Mouse (Mus musculus) urinary bladder, postnatal 10 days (tissue): ENCODE data around the gene Cfi.

Experiments used
- DNase-seq: peaks from one replicate; pipeline ENCODE4 v3.0.0; 2022; ENCODE audit warnings: low spot score

Gene Cfi

GRCm38 (mm10) chr3:129878405-129879021 is 42.8 kb downstream of the Cfi start, which contains the start of gene Pla2g12a:
TSS of gene Pla2g12a (plus strand) at chr3:129878606.
- DNase-seq, result peak; percentile 59

- no peak for DNase-seq
These were observed 43.6 kb downstream of the Cfi start for GRCm38 (mm10) chr3:129879131-129879757.

DNA sequence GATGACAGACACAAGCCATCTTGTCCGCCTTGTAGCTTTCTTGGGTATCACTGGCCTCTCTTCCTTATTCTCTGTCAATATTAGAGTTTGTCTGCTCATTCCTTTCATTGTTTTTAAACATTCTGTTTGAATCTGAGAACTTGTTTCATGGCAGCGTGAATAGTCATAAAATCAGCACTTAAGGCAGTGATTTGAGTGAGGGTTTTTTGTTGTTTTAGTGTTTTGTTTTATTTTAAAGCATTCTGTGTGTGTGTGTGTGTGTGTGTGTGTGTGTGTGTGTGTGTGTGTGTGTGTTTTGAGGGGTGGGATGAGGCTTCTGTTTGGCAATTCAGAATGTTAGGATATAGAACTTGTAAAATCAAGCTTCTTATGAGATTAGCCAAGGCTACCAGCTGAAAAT is 44.2 kb downstream of the Cfi start:
- DNase-seq, result no peak

- no peak for DNase-seq
These were observed 45.4 kb downstream of the Cfi start for GRCm38 (mm10) chr3:129880925-129881593.

- DNase-seq, result no peak
These were observed 49.9 kb downstream of the Cfi start for GRCm38 (mm10) chr3:129885577-129885976.

DNA sequence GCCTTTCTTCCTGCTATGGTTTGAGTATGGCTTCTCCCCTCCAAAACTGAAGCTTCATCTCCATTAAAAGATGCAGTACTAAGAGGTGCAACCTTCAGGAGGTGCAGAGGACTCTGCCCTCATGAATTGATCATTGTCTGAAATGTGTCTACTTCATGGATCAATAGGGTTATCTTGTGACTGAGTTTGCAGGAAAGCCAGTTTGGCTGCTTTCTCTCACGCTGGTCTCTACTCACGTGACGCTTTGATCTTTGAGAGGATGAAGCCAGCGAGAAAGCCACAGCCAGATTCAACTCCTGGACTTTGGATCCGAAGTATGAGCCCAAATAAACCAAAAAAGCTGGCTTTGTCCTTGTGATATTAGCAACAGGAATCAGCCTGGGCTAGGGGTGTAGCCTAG is 50.7 kb downstream of the Cfi start:
- DNase-seq, result no peak

DNA sequence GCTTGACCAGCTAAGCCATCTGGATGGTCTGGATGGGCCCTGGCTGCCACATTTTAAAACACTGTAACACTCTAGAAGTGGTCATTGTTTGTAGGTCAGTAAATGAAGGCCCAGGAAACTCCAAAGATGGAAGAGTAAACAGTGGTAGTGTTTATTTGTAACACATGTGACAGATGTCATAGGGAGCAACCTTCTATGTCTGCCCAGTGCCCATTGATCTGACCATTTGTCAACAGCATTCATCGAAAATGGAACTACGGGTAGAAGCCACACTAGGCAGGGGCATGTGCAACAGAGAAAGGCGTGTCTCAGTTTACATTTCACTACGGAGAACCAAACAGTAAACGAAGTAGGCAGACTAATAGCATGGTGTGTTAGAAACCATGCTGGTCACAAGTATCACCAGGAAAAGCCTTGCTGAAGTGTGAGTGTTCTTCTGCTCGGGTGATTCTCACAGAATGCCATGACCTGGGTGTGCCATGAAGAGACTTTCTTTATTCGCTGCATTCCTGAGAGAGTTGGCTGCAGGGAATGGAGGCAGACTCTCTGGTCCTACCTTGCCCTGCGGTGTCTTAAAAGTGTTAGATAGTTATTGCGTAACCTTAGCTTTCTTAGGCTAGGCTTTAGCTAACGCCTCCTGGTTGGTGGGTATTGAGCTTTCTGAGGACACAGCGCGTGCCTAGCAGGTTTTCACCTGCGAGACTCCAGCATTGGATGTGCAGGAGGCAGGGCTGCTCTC is 52.3 kb downstream of the Cfi start:
- DNase-seq, result no peak

DNA sequence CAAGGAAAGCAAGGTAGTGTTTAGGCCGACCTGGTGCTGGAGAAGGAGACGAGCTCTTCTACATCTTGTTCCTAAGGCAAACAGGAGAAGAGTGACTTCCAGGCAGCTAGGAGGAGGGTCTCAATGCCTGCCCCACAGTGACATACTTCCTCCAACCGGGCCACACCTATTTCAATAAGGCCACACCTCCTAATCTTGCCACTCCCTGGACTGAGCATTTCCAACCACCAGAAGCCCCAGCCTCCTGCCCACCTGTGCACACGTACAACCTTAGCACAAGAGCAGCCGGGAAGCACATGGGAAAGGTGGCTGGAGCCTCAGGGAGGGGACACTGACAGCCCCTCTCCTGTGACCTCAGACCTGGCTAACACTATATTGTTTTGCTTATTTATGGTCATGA is 56.3 kb downstream of the Cfi start:
- DNase-seq, result no peak

DNA sequence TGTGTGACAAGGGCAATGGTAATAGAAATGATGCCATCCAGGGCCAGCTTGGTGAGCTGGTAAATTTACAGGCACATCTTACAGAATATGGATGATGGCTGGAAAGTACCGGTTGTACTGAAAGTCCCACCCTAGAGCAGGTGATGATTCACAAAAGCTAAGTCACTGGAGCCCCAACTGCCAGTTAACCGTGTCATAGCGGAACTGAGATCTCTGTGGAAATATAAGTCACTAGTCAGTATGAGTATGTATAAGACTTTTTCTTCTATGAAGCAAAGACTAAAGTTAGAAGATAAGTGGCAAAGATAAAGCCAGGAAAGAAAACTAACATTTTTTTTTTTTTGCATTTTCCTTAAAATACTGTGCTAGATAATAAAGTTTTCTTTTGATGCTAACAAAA is 57.5 kb downstream of the Cfi start:
- no peak for DNase-seq

DNA sequence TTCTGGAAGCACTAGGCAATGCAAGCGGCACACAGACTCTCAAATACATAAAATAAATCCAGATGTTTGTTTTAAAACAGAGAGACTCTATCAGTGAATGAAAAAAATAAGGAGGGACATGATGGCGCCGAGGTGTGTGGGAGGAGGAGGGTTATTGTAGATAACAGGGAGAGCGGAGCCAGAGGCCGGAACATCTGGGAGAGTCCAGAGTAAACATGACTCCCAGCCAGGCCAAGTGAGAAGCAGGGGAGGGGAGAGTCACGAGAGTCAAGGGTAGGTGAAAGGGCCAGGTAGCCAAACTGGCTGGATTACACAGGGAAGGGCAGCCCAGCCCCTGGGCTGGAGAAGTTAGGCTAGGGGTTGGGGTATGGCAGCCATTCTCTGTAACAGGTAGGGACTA is 60.9 kb downstream of the Cfi start:
- DNase-seq, result no peak

GRCm38 (mm10) chr3:129898886-129899285 is 63.2 kb downstream of the Cfi start:
- no peak for DNase-seq

DNA sequence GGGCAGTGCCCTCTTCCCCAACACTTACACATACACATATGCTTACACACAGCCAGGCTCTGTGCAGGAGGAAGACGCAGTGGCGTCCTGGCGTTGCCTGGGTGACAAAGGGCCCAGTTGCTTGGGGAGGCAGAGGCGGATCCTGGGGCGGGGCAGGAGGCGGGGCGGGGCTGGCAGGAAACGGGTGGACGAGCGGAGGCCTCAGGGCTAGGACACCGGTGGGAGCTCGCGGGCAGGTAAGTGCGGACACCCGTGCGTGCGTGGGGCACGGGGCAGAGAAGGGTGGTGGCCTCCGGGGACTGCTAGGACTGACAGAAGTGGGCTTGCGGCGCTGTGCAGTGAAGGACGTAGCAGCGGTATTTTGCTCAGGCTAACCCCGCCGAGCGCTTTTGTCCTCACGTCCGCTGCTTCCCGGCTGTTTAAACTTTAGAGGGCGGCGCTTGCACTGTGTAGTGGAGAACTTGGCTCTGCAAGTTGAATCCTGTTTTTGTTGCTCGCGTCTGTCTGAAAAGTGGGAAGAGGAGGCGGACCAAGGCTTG is 65.7 kb downstream of the Cfi start, which contains the start of gene Casp6:
TSS of gene Casp6 (plus strand) at position 155 of the 539 bp plus-strand sequence.
- DNase-seq, result peak; percentile 31

DNA sequence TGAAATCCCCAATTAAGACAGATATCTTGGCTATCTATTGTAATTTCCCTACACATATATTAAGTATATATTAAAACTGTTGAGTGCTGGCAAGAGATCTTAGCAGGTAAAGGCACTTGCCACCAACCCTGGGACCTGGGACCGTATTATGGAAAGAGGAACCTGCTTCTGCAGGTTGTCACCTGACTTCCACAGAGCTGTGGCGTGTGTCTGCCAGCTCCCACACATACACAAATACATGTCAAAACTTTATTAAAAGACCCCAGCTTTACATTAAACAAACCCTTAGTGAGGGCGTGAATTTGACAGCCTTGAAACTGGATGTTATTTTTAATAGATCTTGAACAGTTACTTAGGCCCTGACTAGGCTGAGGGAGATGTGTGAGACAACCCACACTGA is 67.7 kb downstream of the Cfi start:
- DNase-seq, result no peak

GRCm38 (mm10) chr3:129903866-129904265 is 68.2 kb downstream of the Cfi start:
- DNase-seq, result no peak

GRCm38 (mm10) chr3:129904381-129905132 is 68.9 kb downstream of the Cfi start:
- DNase-seq, result no peak

DNA sequence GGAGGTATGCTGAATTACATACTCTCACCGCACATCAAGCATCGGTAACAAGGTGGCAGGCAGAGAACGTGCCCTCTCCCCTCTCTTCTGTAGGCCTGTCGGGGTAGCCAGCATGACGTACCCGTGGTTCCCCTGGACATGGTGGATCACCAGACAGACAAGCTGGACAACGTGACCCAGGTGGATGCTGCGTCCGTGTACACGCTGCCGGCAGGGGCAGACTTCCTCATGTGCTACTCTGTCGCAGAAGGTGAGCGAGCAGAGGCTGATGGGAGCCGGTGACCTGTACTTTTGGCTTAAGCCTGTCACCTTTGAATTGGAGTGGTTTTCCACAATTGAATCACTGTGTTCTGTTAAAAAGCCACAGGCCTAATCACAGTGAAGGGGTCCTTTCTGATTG is 76.3 kb downstream of the Cfi start:
- DNase-seq, result no peak

- no peak for DNase-seq
These were observed 77.6 kb downstream of the Cfi start for GRCm38 (mm10) chr3:129913241-129913640.

GRCm38 (mm10) chr3:129917424-129917823 is 81.7 kb downstream of the Cfi start:
- no peak for DNase-seq

DNA sequence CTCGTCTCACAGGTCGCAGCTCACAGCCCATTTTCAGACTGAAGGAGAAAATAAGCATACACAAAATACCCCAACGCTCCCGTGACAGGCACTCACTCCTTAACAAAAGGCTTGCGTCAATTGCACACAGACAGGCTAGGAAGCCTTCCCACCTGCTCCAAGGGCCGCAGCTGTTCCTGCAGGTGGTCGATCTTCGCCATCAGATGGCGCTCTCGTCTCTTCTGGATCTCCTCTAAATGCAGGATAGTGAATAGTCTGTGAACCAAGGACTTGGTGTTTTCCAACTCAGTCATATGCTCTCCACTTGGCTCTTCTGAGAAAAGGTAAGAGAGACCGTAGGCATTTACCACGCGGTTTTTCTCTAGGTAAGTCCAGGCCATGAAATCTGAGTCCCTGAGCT is 82.8 kb downstream of the Cfi start:
- no peak for DNase-seq

DNA sequence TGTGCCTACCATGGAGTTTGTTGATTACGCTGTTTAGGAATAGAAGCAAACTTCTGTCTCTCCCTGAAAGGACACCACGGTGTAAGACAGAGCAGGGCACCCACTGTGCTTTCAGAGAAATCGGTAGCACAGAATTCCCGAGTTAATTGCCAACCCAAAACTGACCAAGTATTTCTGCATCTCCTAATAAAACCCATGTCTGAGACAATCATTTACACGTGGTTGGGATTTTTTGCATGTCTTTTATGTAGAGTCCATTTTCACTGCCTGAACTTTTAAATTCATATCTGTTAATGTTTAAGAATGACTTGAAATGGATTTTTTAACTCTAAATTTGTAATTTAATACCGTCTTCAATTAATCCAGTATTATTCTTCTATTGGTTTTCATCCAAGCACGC is 87.9 kb downstream of the Cfi start:
- DNase-seq, result no peak
